8 mouse cellular contexts compared by ENCODE assay signal in genomic region chr10:111516172-111516588, GRCm38 (mm10). TPM values are rescaled to one million over a fixed set of nuclear protein-coding genes. Genes with fewer than 3 reads are reported as not detected.
DNase-seq lines count a peak whose midpoint lies in the region; ATAC-seq lines count a peak whose summit lies in the region.

No protein-coding gene starts in this region.

- H3K4me1 ChIP-seq in heart, embryonic 12.5 days (replicated peaks) = peaks cover 45% of the 10 kb centered on the region
- peaks cover 43% of the 10 kb centered on the region for H3K4me1 ChIP-seq in limb, embryonic 10.5 days
- H3K4me1 ChIP-seq in forebrain, embryonic 10.5 days = peaks cover 18% of the 10 kb centered on the region

- no peak overlapping the region for H3K9ac ChIP-seq in heart, embryonic 12.5 days

- ATAC-seq in heart, embryonic 12.5 days (ENCODE audit: insufficient number of reproducible peaks, low FRiP score) = peak; percentile 67
- ATAC-seq in megakaryocyte progenitor cell, adult 5-6 weeks (replicated peaks; ENCODE audit: poor library complexity) = peak; percentile 81
- ATAC-seq in megakaryocyte-erythroid progenitor cell, adult 5-6 weeks (replicated peaks; ENCODE audit: low FRiP score, low TSS enrichment, poor library complexity, severe bottlenecking) = no peak

- H3K36me3 ChIP-seq in heart, embryonic 12.5 days = no peaks in the 10 kb centered on the region
- H3K36me3 ChIP-seq in limb, embryonic 10.5 days = no peaks in the 10 kb centered on the region
- no peaks in the 10 kb centered on the region for H3K36me3 ChIP-seq in forebrain, embryonic 10.5 days (replicated peaks)

- 35% methylated on average over 13 of the region's 13 CpGs for WGBS in heart, embryonic 12.5 days
- WGBS in limb, embryonic 10.5 days = 62% methylated on average over 13 of the region's 13 CpGs
- WGBS in forebrain, embryonic 10.5 days = 69% methylated on average over 13 of the region's 13 CpGs

- peak; percentile 74 for DNase-seq in CD4-positive helper T cell, adult 2 months (ENCODE audit: low read depth, low spot score)
- peak; percentile 79 for DNase-seq in adrenal gland, postnatal 36 days
- DNase-seq in limb, embryonic 10.5 days (ENCODE audit: low spot score) = no peak
- no peak for DNase-seq in forebrain, embryonic 10.5 days (ENCODE audit: extremely low spot score, low spot score)
- DNase-seq in left cerebral cortex, adult 11 months (ENCODE audit: low spot score) = no peak

- no peaks in the 10 kb centered on the region for H3K27me3 ChIP-seq in heart, embryonic 12.5 days (replicated peaks)
- no peaks in the 10 kb centered on the region for H3K27me3 ChIP-seq in limb, embryonic 10.5 days (ENCODE audit: low read depth, poor library complexity, severe bottlenecking)
- no peaks in the 10 kb centered on the region for H3K27me3 ChIP-seq in forebrain, embryonic 10.5 days (ENCODE audit: poor library complexity, severe bottlenecking)

- H3K4me3 ChIP-seq in heart, embryonic 12.5 days = no peak overlapping the region
- no peak overlapping the region for H3K4me3 ChIP-seq in limb, embryonic 10.5 days
- no peak overlapping the region for H3K4me3 ChIP-seq in forebrain, embryonic 10.5 days

- 0 out of 2 replicates have a peak overlapping the region, but pooled peaks have one; percentile 13 for H3K27ac ChIP-seq in heart, embryonic 12.5 days (ENCODE audit: poor library complexity, severe bottlenecking)
- peak overlapping the region; percentile 72 for H3K27ac ChIP-seq in limb, embryonic 10.5 days
- no peak overlapping the region for H3K27ac ChIP-seq in forebrain, embryonic 10.5 days

- H3K4me2 ChIP-seq in heart, embryonic 12.5 days = peak overlapping the region; percentile 19

- H3K9me3 ChIP-seq in heart, embryonic 12.5 days (replicated peaks) = no peaks in the 10 kb centered on the region
- H3K9me3 ChIP-seq in limb, embryonic 10.5 days (replicated peaks) = no peaks in the 10 kb centered on the region
- no peaks in the 10 kb centered on the region for H3K9me3 ChIP-seq in forebrain, embryonic 10.5 days

RNA-seq across cellular contexts. Expression of gene Phlda1, which starts 10.1 kb away (rescaled TPM):
- 100 to 1,000 TPM; 120 to 126 TPM for total RNA-seq in adrenal gland, postnatal 36 days (2021)
- polyA plus RNA-seq in heart, embryonic 12.5 days (2016; fragmentation: Nextera tagmentation; extraction: Ambion mirVana) = 19.8 and 24.6 TPM in 2 replicates
- 19.8 and 20.1 TPM in 2 replicates for polyA plus RNA-seq in limb, embryonic 10.5 days (2016; fragmentation: Nextera tagmentation; extraction: Ambion mirVana)
- total RNA-seq in megakaryocyte progenitor cell, adult 5-6 weeks (2015) = 2.1 and 3.7 TPM in 2 replicates
- total RNA-seq in megakaryocyte progenitor cell, adult 5-6 weeks (2017) = 0.10 and 0.33 TPM in 2 replicates
- total RNA-seq in megakaryocyte-erythroid progenitor cell, adult 5-6 weeks (2014; fragmentation: Nextera tagmentation) = 0.31 TPM in 1 of 2 replicates, not detected in the other
- 1.5 and 5.7 TPM in 2 replicates for total RNA-seq in megakaryocyte-erythroid progenitor cell, adult 5-6 weeks (2017)
- 12.7 and 15.0 TPM in 2 replicates for polyA plus RNA-seq in forebrain, embryonic 10.5 days (2016; fragmentation: Nextera tagmentation; extraction: Ambion mirVana)

RNA-seq across cellular contexts. Expression of gene Nap1l1, which starts 43.2 kb away (rescaled TPM):
- 100 to 1,000 TPM; 140 to 149 TPM for total RNA-seq in adrenal gland, postnatal 36 days (2021)
- polyA plus RNA-seq in heart, embryonic 12.5 days (2016; fragmentation: Nextera tagmentation; extraction: Ambion mirVana) = 166 and 167 TPM in 2 replicates
- 343 and 349 TPM in 2 replicates for polyA plus RNA-seq in limb, embryonic 10.5 days (2016; fragmentation: Nextera tagmentation; extraction: Ambion mirVana)
- 651 and 679 TPM in 2 replicates for total RNA-seq in megakaryocyte progenitor cell, adult 5-6 weeks (2015)
- 565 and 710 TPM in 2 replicates for total RNA-seq in megakaryocyte progenitor cell, adult 5-6 weeks (2017)
- total RNA-seq in megakaryocyte-erythroid progenitor cell, adult 5-6 weeks (2014; fragmentation: Nextera tagmentation) = 549 and 560 TPM in 2 replicates
- total RNA-seq in megakaryocyte-erythroid progenitor cell, adult 5-6 weeks (2017) = 733 and 821 TPM in 2 replicates
- polyA plus RNA-seq in forebrain, embryonic 10.5 days (2016; fragmentation: Nextera tagmentation; extraction: Ambion mirVana) = 418 and 443 TPM in 2 replicates

Comparison
In these comparisons a context has a peak if more than half of its experiments do, and no peak if none do; other contexts are left out.
1. DNase-seq: peak in CD4-positive helper T cell, adult 2 months (single experiment) and adrenal gland, postnatal 36 days (2 of 2); none in limb, embryonic 10.5 days (single experiment), forebrain, embryonic 10.5 days (single experiment) and left cerebral cortex, adult 11 months (single experiment).
2. RNA of gene Phlda1, which starts 10.1 kb away (total RNA-seq): 120 to 126 TPM in adrenal gland, postnatal 36 days; 0.31 to 5.7 TPM in megakaryocyte-erythroid progenitor cell, adult 5-6 weeks and 0.10 to 3.7 TPM in megakaryocyte progenitor cell, adult 5-6 weeks; every median in the first group is over 10 times any median in the second.